Mouse (Mus musculus): ENCODE data around the gene Sucnr1. TPM values are rescaled to one million over a fixed set of nuclear protein-coding genes. Genes with fewer than 3 reads are reported as not detected.

Gene Sucnr1
- 0.07 and 0.12 TPM in 2 replicates for polyA plus RNA-seq (2015; fragmentation: Nextera tagmentation; extraction: Ambion mirVana)

DNA sequence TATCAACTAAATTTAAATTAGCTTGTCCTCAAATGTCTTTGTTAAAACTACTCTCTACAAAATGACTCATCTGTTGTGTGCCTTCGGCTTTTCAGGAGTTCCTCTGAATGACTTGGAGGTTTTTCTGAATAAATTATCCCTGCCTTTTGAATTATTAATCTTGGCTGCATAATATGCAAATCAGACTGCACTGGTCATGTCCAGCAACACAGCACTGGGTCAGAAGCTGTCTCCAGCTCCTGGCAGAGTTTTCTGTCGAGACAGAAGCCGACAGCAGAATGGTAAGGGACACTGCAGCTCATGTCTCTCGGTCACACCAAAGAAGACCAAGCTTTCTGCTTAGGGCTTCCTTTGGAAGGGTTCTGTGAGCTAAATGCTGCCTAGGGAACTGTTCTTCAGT lies at the start of gene Sucnr1:
Sucnr1 (plus strand) TSS at position 222 of the 400 bp plus-strand sequence.
- no peak within 1 kb of the TSS for H3K4me3 ChIP-seq (replicated peaks)
- no peak within 1 kb of the TSS for H3K4me2 ChIP-seq
- H3K4me1 ChIP-seq (replicated peaks), result no peaks in the 10 kb centered on the region
- ATAC-seq (ENCODE audit: insufficient read depth), result no peak
- no peak within 1 kb of the TSS for H3K27ac ChIP-seq (replicated peaks)
- 47% methylated on average over 4 of the region's 4 CpGs for WGBS (ENCODE audit: insufficient replicate concordance)
- no peak within 1 kb of the TSS for H3K9ac ChIP-seq
- H3K27me3 ChIP-seq, result no peaks in the 10 kb centered on the region
- H3K9me3 ChIP-seq (replicated peaks), result no peaks in the 10 kb centered on the region
- no peaks in the 10 kb centered on the region for H3K36me3 ChIP-seq (replicated peaks)

DNA sequence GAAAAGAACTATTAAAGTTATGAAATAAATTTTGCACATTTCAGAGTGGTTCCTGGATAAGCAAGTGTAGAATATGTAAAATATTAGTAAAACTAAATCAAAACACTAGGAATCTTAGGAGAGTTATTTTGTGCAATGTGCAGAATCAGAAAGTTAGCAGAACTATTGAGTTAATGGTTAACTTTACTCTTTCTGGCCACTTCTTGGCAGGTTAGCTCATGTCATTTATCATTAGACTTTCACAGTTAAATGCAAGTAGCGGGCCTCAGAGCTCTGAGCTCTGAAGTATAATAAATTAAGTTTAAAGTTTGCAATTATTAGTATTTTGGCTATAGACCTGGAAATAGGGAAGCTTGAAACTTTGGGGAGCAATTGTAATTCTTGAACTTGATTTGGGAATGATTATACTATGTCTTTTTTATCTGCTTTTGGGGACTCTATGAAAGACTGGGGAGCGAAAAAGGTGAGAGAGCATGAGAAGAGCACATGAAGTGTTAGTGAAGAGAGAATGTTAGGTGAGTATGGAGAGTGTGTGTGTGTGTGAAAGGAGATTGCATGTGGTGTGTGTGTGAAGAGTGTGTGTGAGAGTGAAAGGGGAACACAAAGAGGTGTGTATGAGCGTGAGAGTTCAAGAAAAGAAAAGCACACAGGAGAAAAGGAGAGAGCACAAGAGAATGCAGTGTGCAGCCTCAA lies 35.3 kb upstream of the Sucnr1 start:
- no peak overlapping the region for H3K4me2 ChIP-seq

GRCm38 (mm10) chr3:60053231-60053927 lies 28.3 kb upstream of the Sucnr1 start:
- 40% methylated on average over 3 of the region's 3 CpGs for WGBS (ENCODE audit: insufficient replicate concordance)
- H3K4me2 ChIP-seq, result no peak overlapping the region
- H3K36me3 ChIP-seq (replicated peaks), result no peaks in the 10 kb centered on the region
- H3K27me3 ChIP-seq, result no peaks in the 10 kb centered on the region
- H3K9ac ChIP-seq, result no peak overlapping the region
- no peaks in the 10 kb centered on the region for H3K4me1 ChIP-seq (replicated peaks)
- H3K9me3 ChIP-seq (replicated peaks), result no peaks in the 10 kb centered on the region
- no peak for ATAC-seq (ENCODE audit: insufficient read depth)
- no peak overlapping the region for H3K4me3 ChIP-seq (replicated peaks)
- H3K27ac ChIP-seq (replicated peaks), result no peak overlapping the region

More for the DNA sequence above, 35.3 kb upstream of the Sucnr1 start:
- no peak for ATAC-seq (ENCODE audit: insufficient read depth)
- Histone ChIP-seq H3K36me3 (replicated peaks) (no peaks in the 10 kb centered on the region), H3K9me3 (replicated peaks) (no peaks in the 10 kb centered on the region), H3K27ac (replicated peaks) (no peak overlapping the region), H3K9ac (no peak overlapping the region), H3K27me3 (no peaks in the 10 kb centered on the region), H3K4me1 (replicated peaks) (no peaks in the 10 kb centered on the region), H3K4me3 (replicated peaks) (no peak overlapping the region)
- WGBS (ENCODE audit: insufficient replicate concordance), result 57% methylated on average over 3 of the region's 3 CpGs

GRCm38 (mm10) chr3:60053931-60054330 lies 27.7 kb upstream of the Sucnr1 start:
- no peaks in the 10 kb centered on the region for H3K9me3 ChIP-seq (replicated peaks)
- no peak for ATAC-seq (ENCODE audit: insufficient read depth)
- no peaks in the 10 kb centered on the region for H3K27me3 ChIP-seq
- no peaks in the 10 kb centered on the region for H3K4me1 ChIP-seq (replicated peaks)
- WGBS (ENCODE audit: insufficient replicate concordance), result 65% methylated on average over 2 of the region's 2 CpGs
- no peak overlapping the region for H3K4me3 ChIP-seq (replicated peaks)
- H3K27ac ChIP-seq (replicated peaks), result no peak overlapping the region
- H3K36me3 ChIP-seq (replicated peaks), result no peaks in the 10 kb centered on the region
- no peak overlapping the region for H3K9ac ChIP-seq
- no peak overlapping the region for H3K4me2 ChIP-seq

DNA sequence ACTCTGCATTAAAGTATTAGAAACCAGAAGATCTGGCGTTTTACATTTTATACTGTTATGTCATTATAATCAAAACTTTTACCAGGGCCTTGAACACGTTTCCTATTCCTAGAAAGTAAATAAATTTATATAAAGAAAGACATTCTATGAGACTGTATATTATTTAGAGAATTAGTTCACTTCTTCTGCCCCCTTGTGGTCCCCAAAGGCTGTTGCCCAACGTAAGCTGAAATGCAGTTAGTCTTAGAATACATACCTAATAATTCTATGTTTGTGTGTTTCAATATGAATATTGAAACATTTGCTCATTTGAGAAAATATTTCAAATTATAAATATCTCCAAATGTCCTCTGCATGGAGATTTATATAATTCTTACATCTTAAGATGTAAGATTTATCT lies 25.2 kb upstream of the Sucnr1 start:
- Histone ChIP-seq H3K9me3 (replicated peaks) (no peaks in the 10 kb centered on the region), H3K36me3 (replicated peaks) (no peaks in the 10 kb centered on the region), H3K4me3 (replicated peaks) (no peak overlapping the region), H3K27ac (replicated peaks) (no peak overlapping the region), H3K9ac (no peak overlapping the region), H3K4me1 (replicated peaks) (no peaks in the 10 kb centered on the region), H3K27me3 (no peaks in the 10 kb centered on the region), H3K4me2 (no peak overlapping the region)
- ATAC-seq (ENCODE audit: insufficient read depth), result no peak
- 15% methylated on average over 3 of the region's 3 CpGs for WGBS (ENCODE audit: insufficient replicate concordance)

- Histone ChIP-seq H3K9ac (no peak overlapping the region), H3K27ac (replicated peaks) (no peak overlapping the region), H3K36me3 (replicated peaks) (no peaks in the 10 kb centered on the region), H3K27me3 (no peaks in the 10 kb centered on the region), H3K4me2 (no peak overlapping the region), H3K9me3 (replicated peaks) (no peaks in the 10 kb centered on the region), H3K4me3 (replicated peaks) (no peak overlapping the region), H3K4me1 (replicated peaks) (no peaks in the 10 kb centered on the region)
- WGBS (ENCODE audit: insufficient replicate concordance), result 69% methylated on average over 2 of the region's 2 CpGs
- ATAC-seq (ENCODE audit: insufficient read depth), result no peak
Observed at GRCm38 (mm10) chr3:60057070-60057808, 24.4 kb upstream of the Sucnr1 start.

- no peaks in the 10 kb centered on the region for H3K9me3 ChIP-seq (replicated peaks)
- ATAC-seq (ENCODE audit: insufficient read depth), result no peak
- WGBS (ENCODE audit: insufficient replicate concordance), result 26% methylated on average over 1 of the region's 1 CpGs
- H3K9ac ChIP-seq, result no peak overlapping the region
- no peak overlapping the region for H3K27ac ChIP-seq (replicated peaks)
- H3K4me1 ChIP-seq (replicated peaks), result no peaks in the 10 kb centered on the region
- H3K36me3 ChIP-seq (replicated peaks), result no peaks in the 10 kb centered on the region
- H3K4me2 ChIP-seq, result no peak overlapping the region
- no peaks in the 10 kb centered on the region for H3K27me3 ChIP-seq
- H3K4me3 ChIP-seq (replicated peaks), result no peak overlapping the region
Observed at GRCm38 (mm10) chr3:60057809-60058082, 23.9 kb upstream of the Sucnr1 start.

GRCm38 (mm10) chr3:60078883-60079415 lies 2.7 kb upstream of the Sucnr1 start:
- Histone ChIP-seq H3K4me1 (replicated peaks) (no peaks in the 10 kb centered on the region), H3K36me3 (replicated peaks) (no peaks in the 10 kb centered on the region), H3K9me3 (replicated peaks) (no peaks in the 10 kb centered on the region), H3K27me3 (no peaks in the 10 kb centered on the region), H3K4me2 (no peak overlapping the region), H3K4me3 (replicated peaks) (no peak overlapping the region), H3K27ac (replicated peaks) (no peak overlapping the region), H3K9ac (no peak overlapping the region)
- no peak for ATAC-seq (ENCODE audit: insufficient read depth)
- 60% methylated on average over 1 of the region's 1 CpGs for WGBS (ENCODE audit: insufficient replicate concordance)

GRCm38 (mm10) chr3:60080572-60080971 lies 1.1 kb upstream of the Sucnr1 start:
- WGBS (ENCODE audit: insufficient replicate concordance), result 21% methylated on average over 4 of the region's 4 CpGs
- no peak overlapping the region for H3K4me3 ChIP-seq (replicated peaks)
- no peak for ATAC-seq (ENCODE audit: insufficient read depth)
- no peaks in the 10 kb centered on the region for H3K36me3 ChIP-seq (replicated peaks)
- no peak overlapping the region for H3K9ac ChIP-seq
- no peak overlapping the region for H3K4me2 ChIP-seq
- H3K4me1 ChIP-seq (replicated peaks), result no peaks in the 10 kb centered on the region
- no peaks in the 10 kb centered on the region for H3K9me3 ChIP-seq (replicated peaks)
- no peaks in the 10 kb centered on the region for H3K27me3 ChIP-seq
- no peak overlapping the region for H3K27ac ChIP-seq (replicated peaks)

- no peak overlapping the region for H3K27ac ChIP-seq (replicated peaks)
- no peak overlapping the region for H3K4me2 ChIP-seq
- H3K9ac ChIP-seq, result no peak overlapping the region
- ATAC-seq (ENCODE audit: insufficient read depth), result no peak
- no peaks in the 10 kb centered on the region for H3K27me3 ChIP-seq
- H3K36me3 ChIP-seq (replicated peaks), result no peaks in the 10 kb centered on the region
- no peaks in the 10 kb centered on the region for H3K9me3 ChIP-seq (replicated peaks)
- H3K4me1 ChIP-seq (replicated peaks), result no peaks in the 10 kb centered on the region
- no peak overlapping the region for H3K4me3 ChIP-seq (replicated peaks)
- WGBS (ENCODE audit: insufficient replicate concordance), result 71% methylated on average over 3 of the region's 3 CpGs
Observed at GRCm38 (mm10) chr3:60082746-60083145, 1.1 kb downstream of the Sucnr1 start.

DNA sequence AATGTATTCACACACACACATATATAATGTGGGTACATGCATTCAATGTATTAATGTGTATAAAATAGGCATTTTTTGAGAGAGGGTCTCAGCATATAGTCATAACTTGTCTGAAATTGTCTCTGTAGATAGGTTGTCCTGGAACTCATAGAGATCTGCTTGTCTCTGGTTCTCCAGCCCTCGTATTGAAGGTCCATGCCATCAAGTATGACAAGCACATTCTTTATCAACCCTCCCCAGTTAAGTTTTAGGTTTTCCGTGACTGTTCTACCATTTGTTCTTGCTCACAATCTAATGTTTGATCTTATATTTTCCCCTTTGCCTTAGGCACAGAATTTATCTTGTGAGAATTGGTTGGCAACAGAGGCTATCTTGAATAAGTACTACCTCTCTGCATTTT lies 4.1 kb downstream of the Sucnr1 start:
- H3K27ac ChIP-seq (replicated peaks), result no peak overlapping the region
- H3K9me3 ChIP-seq (replicated peaks), result no peaks in the 10 kb centered on the region
- no peak overlapping the region for H3K9ac ChIP-seq
- no peaks in the 10 kb centered on the region for H3K27me3 ChIP-seq
- H3K36me3 ChIP-seq (replicated peaks), result no peaks in the 10 kb centered on the region
- no peak overlapping the region for H3K4me3 ChIP-seq (replicated peaks)
- no peaks in the 10 kb centered on the region for H3K4me1 ChIP-seq (replicated peaks)
- ATAC-seq (ENCODE audit: insufficient read depth), result no peak
- H3K4me2 ChIP-seq, result no peak overlapping the region
- WGBS (ENCODE audit: insufficient replicate concordance), result 51% methylated on average over 2 of the region's 2 CpGs
